Mouse (Mus musculus) MEL (cell line): Measurements from ENCODE around the gene Plcb4.

ENCODE experiments used
- CTCF ChIP-seq, 3 experiments: IDR thresholded peaks in 2 of 3; conservative IDR thresholded peaks in 1 of 3; 2 replicates each; pipeline ENCODE4 v1.5.1; 2011 to 2012; ENCODE audit warnings: low read length in 3 of 3, low read depth in 2 of 3, mild to moderate bottlenecking in 2 of 3, improper control_type of control experiment in 1 of 3, inconsistent platforms in 1 of 3, mixed read lengths in 1 of 3, moderate library complexity in 1 of 3; ENCODE audit not compliant: control insufficient read depth in 1 of 3, insufficient read depth in 1 of 3, poor library complexity in 1 of 3, severe bottlenecking in 1 of 3
- GABPA ChIP-seq: IDR thresholded peaks from 2 replicates; pipeline ENCODE4 v1.6.1; 2012; ENCODE audit warnings: low read depth, mild to moderate bottlenecking, inconsistent platforms, low read length, improper control_type of control experiment, moderate library complexity
- JUND ChIP-seq: IDR thresholded peaks from 2 replicates; pipeline ENCODE4 v1.6.1; 2011; ENCODE audit warnings: low read depth, mild to moderate bottlenecking, improper control_type of control experiment, low read length
- MAX ChIP-seq: IDR thresholded peaks from 2 replicates; pipeline ENCODE4 v1.6.1; 2011; ENCODE audit warnings: low read length, improper control_type of control experiment
- MEF2A ChIP-seq: IDR thresholded peaks from 2 replicates; pipeline ENCODE4 v1.6.1; 2014; ENCODE audit warnings: low read depth, mild to moderate bottlenecking, inconsistent platforms, low read length, improper control_type of control experiment; ENCODE audit not compliant: poor library complexity, insufficient replicate concordance, severe bottlenecking; ENCODE audit errors: extremely low read depth
- NELFE ChIP-seq: IDR thresholded peaks from 2 replicates; pipeline ENCODE4 v1.6.1; 2011; ENCODE audit warnings: low read depth, low read length, improper control_type of control experiment
- POLR2A ChIP-seq, 2 experiments: IDR thresholded peaks; 2 replicates each; pipeline ENCODE4 v1.6.1; 2011 to 2012; ENCODE audit warnings: low read length in 2 of 2, mild to moderate bottlenecking in 2 of 2, control low read depth in 1 of 2, improper control_type of control experiment in 1 of 2, low read depth in 1 of 2, moderate library complexity in 1 of 2; ENCODE audit not compliant: control insufficient read depth in 1 of 2, insufficient read depth in 1 of 2, poor library complexity in 1 of 2
- POLR2AphosphoS2 ChIP-seq: IDR thresholded peaks from 2 replicates; pipeline ENCODE4 v1.6.1; 2011; ENCODE audit warnings: low read length, improper control_type of control experiment
- USF1 ChIP-seq: IDR thresholded peaks from 2 replicates; pipeline ENCODE4 v1.6.1; 2014; ENCODE audit warnings: low read depth, mild to moderate bottlenecking, inconsistent platforms, low read length, improper control_type of control experiment, moderate library complexity
- ZNF384 ChIP-seq: IDR thresholded peaks from 2 replicates; pipeline ENCODE4 v1.6.1; 2012; ENCODE audit warnings: low read depth, mild to moderate bottlenecking, inconsistent platforms, low read length, improper control_type of control experiment

DNA sequence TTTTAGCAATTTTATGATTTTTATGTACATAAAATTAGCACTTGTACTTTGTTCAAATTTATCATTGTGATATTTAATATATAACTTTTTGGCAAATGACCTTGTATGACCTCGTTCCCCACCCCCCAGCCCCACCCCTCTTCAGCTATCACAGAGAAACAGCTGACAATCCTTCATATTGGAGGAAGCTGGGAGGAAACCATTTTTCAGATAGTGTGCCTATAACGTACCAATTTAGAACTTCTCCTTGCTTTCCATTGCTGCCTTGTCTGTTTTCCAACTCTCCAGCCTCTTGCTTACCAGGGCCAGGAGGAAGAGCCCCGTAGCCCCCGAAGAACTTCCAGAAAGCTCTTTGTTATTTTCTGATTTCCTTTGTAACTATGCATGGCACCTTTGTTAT, 73.8 kb downstream of the Plcb4 start:
- no peak for TF ChIP-seq JUND
- TF ChIP-seq USF1: no peak
- no peak for TF ChIP-seq CTCF (IDR thresholded peaks at IDR 0.05 in 2 of 3, conservative IDR thresholded peaks at IDR 0.05 in 1 of 3; ENCODE audit: control insufficient read depth in 1 of 3, insufficient read depth in 1 of 3, low read depth in 2 of 3, low read length in 3 of 3, poor library complexity in 1 of 3, severe bottlenecking in 1 of 3)
- TF ChIP-seq NELFE: no peak
- no peak for TF ChIP-seq POLR2A (IDR thresholded peaks at IDR 0.05; ENCODE audit: control insufficient read depth in 1 of 2, insufficient read depth in 1 of 2, low read depth in 1 of 2, low read length in 2 of 2, poor library complexity in 1 of 2)
- TF ChIP-seq MEF2A: peak; percentile 57; the same call in 1 of the 2 replicates
- TF ChIP-seq GABPA: no peak
- no peak for TF ChIP-seq MAX
- TF ChIP-seq ZNF384: no peak
- TF ChIP-seq POLR2AphosphoS2: no peak
